Mouse (Mus musculus) CH12.LX (cell line): ENCODE measurements at regions not wholly inside any gene's neighbourhood (a gene's known extent, or its start where the extent isn't known, plus 50 kb on each side); places are given as distances from the start of the nearest gene placed in this dataset.

Experiments used
- CTCF ChIP-seq, 2 experiments: IDR thresholded peaks in 1 of 2; conservative IDR thresholded peaks in 1 of 2; 2 replicates each; pipeline ENCODE4 v1.5.1; 2011 to 2012; ENCODE audit warnings: low read depth in 2 of 2, low read length in 2 of 2, improper control_type of control experiment in 1 of 2, inconsistent platforms in 1 of 2, mild to moderate bottlenecking in 1 of 2, moderate library complexity in 1 of 2
- NELFE ChIP-seq: IDR thresholded peaks from 2 replicates; pipeline ENCODE4 v1.6.1; 2011; ENCODE audit warnings: low read depth, low read length, improper control_type of control experiment
- ZNF384 ChIP-seq: IDR thresholded peaks from 2 replicates; pipeline ENCODE4 v1.6.1; 2012; ENCODE audit warnings: low read depth, low read length, improper control_type of control experiment, inconsistent platforms

GRCm38 (mm10) chr7:68667790-68668732 lies 81.0 kb downstream of the Arrdc4 start:
- TF ChIP-seq ZNF384, result no peak
- TF ChIP-seq CTCF (conservative IDR thresholded peaks at IDR 0.05 in 1 of 2, IDR thresholded peaks at IDR 0.05 in 1 of 2; ENCODE audit: low read depth in 2 of 2, low read length in 2 of 2), result no peak
- no peak for TF ChIP-seq NELFE
